Mouse (Mus musculus) stomach, embryonic 16.5 days (tissue): ENCODE measurements at regions not wholly inside any gene's neighbourhood (a gene's known extent, or its start where the extent isn't known, plus 50 kb on each side); places are given as distances from the start of the nearest gene placed in this dataset.
A peak's percentile ranks its signal among the peaks of the same experiment; 100 is the strongest.

Experiments used
- ATAC-seq: fragments of 200-750 bp; cut with Nextera tagmentation; 2 replicates; pipeline ENCODE4 v1.8.0; 2017; ENCODE audit warnings: moderate number of reproducible peaks, moderate TSS enrichment; ENCODE audit not compliant: insufficient read depth, low FRiP score
- H3K27ac ChIP-seq: fragments of 300-500 bp; sonication (generic); 2 replicates; pipeline ENCODE4 v1.5.1; 2014; ENCODE audit warnings: low read length
- H3K27me3 ChIP-seq: fragments of 300-500 bp; sonication (generic); 2 replicates; pipeline ENCODE4 v1.6.1; 2014; ENCODE audit warnings: low read length, control low read depth, mixed read lengths; ENCODE audit not compliant: control insufficient read depth, insufficient read depth
- H3K36me3 ChIP-seq: fragments of 300-500 bp; sonication (generic); 2 replicates; pipeline ENCODE4 v1.6.1; 2014; ENCODE audit warnings: low read length; ENCODE audit not compliant: control insufficient read depth, insufficient read depth
- H3K4me1 ChIP-seq: fragments of 300-500 bp; sonication (generic); 2 replicates; pipeline ENCODE4 v1.6.1; 2014; ENCODE audit warnings: low read length, control low read depth, mixed read lengths; ENCODE audit not compliant: control insufficient read depth, insufficient read depth
- H3K4me2 ChIP-seq: fragments of 300-500 bp; sonication (generic); 2 replicates; pipeline ENCODE4 v1.6.1; 2014; ENCODE audit warnings: low read depth, low read length, mixed read lengths
- H3K4me3 ChIP-seq: fragments of 300-500 bp; sonication (generic); replicated peaks from 2 replicates; pipeline ENCODE4 v1.5.1; 2014; ENCODE audit warnings: mild to moderate bottlenecking, low read length
- H3K9ac ChIP-seq: fragments of 300-500 bp; sonication (generic); 2 replicates; pipeline ENCODE4 v1.6.1; 2014; ENCODE audit warnings: low read length
- H3K9me3 ChIP-seq: fragments of 300-500 bp; sonication (generic); replicated peaks from 2 replicates; pipeline ENCODE4 v1.6.1; 2016; ENCODE audit warnings: low read length, control low read depth; ENCODE audit not compliant: control insufficient read depth
- WGBS: fragments of 180-500 bp; shearing (Covaris S2); extraction: QIAGEN DNeasy Blood & Tissue Kit; methylation state at CpG from one replicate; pipeline ENCODE4 v1.1.7; 2014; 5-methylcytosine and 5-hydroxymethylcytosine counted together

- Histone ChIP-seq H3K9me3 (no peaks in the 10 kb centered on the region), H3K4me2 (no peak overlapping the region)
- 83% methylated on average over 12 of the region's 12 CpGs for WGBS
These were observed 181.5 kb downstream of the CK137956 start for GRCm38 (mm10) chr4:127789206-127789605.

GRCm38 (mm10) chr4:127785786-127786185 is 185.0 kb downstream of the CK137956 start:
- 62% methylated on average over 3 of the region's 3 CpGs for WGBS
- Histone ChIP-seq H3K4me1 (no peaks in the 10 kb centered on the region), H3K27ac (no peak overlapping the region), H3K4me2 (no peak overlapping the region), H3K36me3 (no peaks in the 10 kb centered on the region), H3K9me3 (no peaks in the 10 kb centered on the region), H3K9ac (no peak overlapping the region), H3K4me3 (no peak overlapping the region), H3K27me3 (no peaks in the 10 kb centered on the region)
- ATAC-seq, result no peak

More at GRCm38 (mm10) chr4:127789206-127789605, 181.5 kb downstream of the CK137956 start:
- Histone ChIP-seq H3K4me3 (no peak overlapping the region), H3K9ac (no peak overlapping the region), H3K4me1 (no peaks in the 10 kb centered on the region), H3K27me3 (no peaks in the 10 kb centered on the region), H3K27ac (no peak overlapping the region), H3K36me3 (no peaks in the 10 kb centered on the region)
- no peak for ATAC-seq

- no peak overlapping the region for H3K27ac ChIP-seq
- no peaks in the 10 kb centered on the region for H3K27me3 ChIP-seq
- H3K4me3 ChIP-seq, result no peak overlapping the region
- no peaks in the 10 kb centered on the region for H3K36me3 ChIP-seq
- ATAC-seq, result no peak
- no peaks in the 10 kb centered on the region for H3K4me1 ChIP-seq
- H3K9me3 ChIP-seq, result no peaks in the 10 kb centered on the region
- 55% methylated on average over 5 of the region's 5 CpGs for WGBS
- no peak overlapping the region for H3K4me2 ChIP-seq
- H3K9ac ChIP-seq, result no peak overlapping the region
These were observed 198.7 kb downstream of the CK137956 start for GRCm38 (mm10) chr4:127771966-127772500.

- WGBS, result 92% methylated on average over 5 of the region's 5 CpGs
- H3K36me3 ChIP-seq, result no peaks in the 10 kb centered on the region
- no peaks in the 10 kb centered on the region for H3K27me3 ChIP-seq
These were observed 207.0 kb downstream of the CK137956 start for GRCm38 (mm10) chr4:127763736-127764135.

GRCm38 (mm10) chr4:127758961-127759360 is 211.8 kb downstream of the CK137956 start:
- Histone ChIP-seq H3K9ac (no peak overlapping the region), H3K4me3 (no peak overlapping the region), H3K4me1 (no peaks in the 10 kb centered on the region), H3K27me3 (no peaks in the 10 kb centered on the region), H3K4me2 (no peak overlapping the region), H3K36me3 (no peaks in the 10 kb centered on the region), H3K27ac (no peak overlapping the region), H3K9me3 (no peaks in the 10 kb centered on the region)
- ATAC-seq, result no peak
- 67% methylated on average over 9 of the region's 9 CpGs for WGBS

More at GRCm38 (mm10) chr4:127763736-127764135, 207.0 kb downstream of the CK137956 start:
- no peaks in the 10 kb centered on the region for H3K4me1 ChIP-seq
- H3K9me3 ChIP-seq, result no peaks in the 10 kb centered on the region
- H3K4me2 ChIP-seq, result no peak overlapping the region
- H3K9ac ChIP-seq, result no peak overlapping the region
- no peak overlapping the region for H3K4me3 ChIP-seq
- no peak for ATAC-seq
- H3K27ac ChIP-seq, result no peak overlapping the region

GRCm38 (mm10) chr4:127756238-127756637 is 214.5 kb downstream of the CK137956 start:
- no peaks in the 10 kb centered on the region for H3K4me1 ChIP-seq
- no peak overlapping the region for H3K27ac ChIP-seq
- 66% methylated on average over 6 of the region's 6 CpGs for WGBS
- no peak overlapping the region for H3K9ac ChIP-seq
- H3K4me3 ChIP-seq, result no peak overlapping the region
- no peaks in the 10 kb centered on the region for H3K27me3 ChIP-seq
- no peaks in the 10 kb centered on the region for H3K36me3 ChIP-seq
- peak; percentile 75; the same call in 1 of the 2 replicates for ATAC-seq
- no peaks in the 10 kb centered on the region for H3K9me3 ChIP-seq
- no peak overlapping the region for H3K4me2 ChIP-seq

- Histone ChIP-seq H3K9ac (no peak overlapping the region), H3K36me3 (no peaks in the 10 kb centered on the region), H3K4me1 (no peaks in the 10 kb centered on the region), H3K27me3 (no peaks in the 10 kb centered on the region), H3K4me3 (no peak overlapping the region), H3K4me2 (no peak overlapping the region), H3K27ac (no peak overlapping the region), H3K9me3 (no peaks in the 10 kb centered on the region)
- ATAC-seq, result no peak
- 84% methylated on average over 3 of the region's 3 CpGs for WGBS
These were observed 220.0 kb downstream of the CK137956 start for GRCm38 (mm10) chr4:127750781-127751180.

- 71% methylated on average over 5 of the region's 5 CpGs for WGBS
- Histone ChIP-seq H3K27ac (no peak overlapping the region), H3K4me3 (no peak overlapping the region), H3K4me1 (no peaks in the 10 kb centered on the region), H3K9ac (no peak overlapping the region), H3K36me3 (no peaks in the 10 kb centered on the region), H3K27me3 (no peaks in the 10 kb centered on the region), H3K4me2 (no peak overlapping the region), H3K9me3 (no peaks in the 10 kb centered on the region)
- no peak for ATAC-seq
These were observed 222.9 kb downstream of the CK137956 start for GRCm38 (mm10) chr4:127747876-127748275.

GRCm38 (mm10) chr4:127736781-127737180 is 234.0 kb downstream of the CK137956 start:
- H3K9ac ChIP-seq, result no peak overlapping the region
- no peak overlapping the region for H3K27ac ChIP-seq
- H3K4me3 ChIP-seq, result no peak overlapping the region
- H3K4me2 ChIP-seq, result no peak overlapping the region
- WGBS, result 68% methylated on average over 2 of the region's 2 CpGs
- no peaks in the 10 kb centered on the region for H3K27me3 ChIP-seq
- H3K4me1 ChIP-seq, result no peaks in the 10 kb centered on the region
- no peaks in the 10 kb centered on the region for H3K9me3 ChIP-seq
- ATAC-seq, result no peak
- no peaks in the 10 kb centered on the region for H3K36me3 ChIP-seq
